Mouse (Mus musculus) pancreas, adult 10 weeks (tissue): Measurements from ENCODE around the gene Trpm7. TPM values are rescaled to one million over a fixed set of nuclear protein-coding genes. Genes with fewer than 3 reads are reported as not detected.

Experiments used
- polyA plus RNA-seq: library from polyadenylated mRNA; stranded (reverse); fragments of 350-450 nt; fragmentation: Illumina TruSeq; extraction: RNeasy Lipid Tissue Mini Kit (QIAGEN cat#74804); gene quantifications from one replicate; pipeline ENCODE4 v1.2.3, GENCODE M21; 2015; ENCODE audit warnings: low read depth, low replicate concordance; ENCODE audit not compliant: insufficient read depth

The Trpm7 gene
- 17.0 TPM for polyA plus RNA-seq

GRCm38 (mm10) chr2:126875871-126876796 is at the start of gene Trpm7:
Gene Trpm7 (minus strand): TSS chr2:126876230.

GRCm38 (mm10) chr2:126783370-126783769 is 92.7 kb downstream of the Trpm7 start, which contains the start of gene Usp50:
Gene Usp50 (minus strand): TSS chr2:126783470.

Other genes starting within 250 kb of the Trpm7 start
- gene Gabpb1, start 199.9 kb downstream of the Trpm7 start, polyA plus RNA-seq = 3.4 TPM
- gene Usp8, start 168.9 kb downstream of the Trpm7 start, polyA plus RNA-seq = 9.6 TPM
- gene Usp50, start 92.8 kb downstream of the Trpm7 start, polyA plus RNA-seq = 0.55 TPM
- 11.6 TPM for gene Sppl2a, start 57.0 kb upstream of the Trpm7 start, polyA plus RNA-seq
- 4.8 TPM for gene Ap4e1, start 132.5 kb upstream of the Trpm7 start, polyA plus RNA-seq
- 5.0 TPM for gene Blvra, start 194.4 kb upstream of the Trpm7 start, polyA plus RNA-seq